Mouse (Mus musculus) MEL (cell line): ENCODE measurements around the gene Cdkn2aipnl. TPM values are rescaled to one million over a fixed set of nuclear protein-coding genes. Genes with fewer than 3 reads are reported as not detected.

ENCODE experiments used
- DNase-seq: peaks from one replicate; pipeline ENCODE4 v3.0.0; 2011; ENCODE audit warnings: low read depth, low spot score
- H3K27ac ChIP-seq: 2 replicates; pipeline ENCODE4 v1.5.1; 2012; ENCODE audit warnings: low read depth, mild to moderate bottlenecking, control low read depth, low read length, moderate library complexity; ENCODE audit not compliant: control insufficient read depth
- H3K27me3 ChIP-seq, 2 experiments: fragments of 150-350 bp in 1 of 2; sonication (generic) in 1 of 2; 2 replicates each; pipeline ENCODE4 v1.6.1; 2012; ENCODE audit warnings: low read length in 2 of 2, mild to moderate bottlenecking in 2 of 2, improper control_type of control experiment in 1 of 2, moderate library complexity in 1 of 2; ENCODE audit not compliant: insufficient read depth in 2 of 2, control insufficient read depth in 1 of 2
- H3K36me3 ChIP-seq, 2 experiments: 2 replicates each; pipeline ENCODE4 v1.6.1; 2012 to 2014; ENCODE audit warnings: low read length in 2 of 2, improper control_type of control experiment in 1 of 2, inconsistent platforms in 1 of 2, mild to moderate bottlenecking in 1 of 2; ENCODE audit not compliant: insufficient read depth in 2 of 2, control insufficient read depth in 1 of 2
- H3K4me1 ChIP-seq, 2 experiments: fragments of 150-350 bp in 1 of 2; sonication (generic) in 1 of 2; 2 replicates each; pipeline ENCODE4 v1.6.1; 2012; ENCODE audit warnings: low read length in 2 of 2, improper control_type of control experiment in 1 of 2, mild to moderate bottlenecking in 1 of 2; ENCODE audit not compliant: insufficient read depth in 2 of 2, control insufficient read depth in 1 of 2
- H3K4me3 ChIP-seq, 2 experiments: fragments of 150-350 bp in 1 of 2; sonication (generic) in 1 of 2; 2 replicates each; pipeline ENCODE4 v1.5.1; 2012; ENCODE audit warnings: low read depth in 2 of 2, low read length in 2 of 2, mild to moderate bottlenecking in 2 of 2, moderate library complexity in 2 of 2, control low read depth in 1 of 2, improper control_type of control experiment in 1 of 2; ENCODE audit not compliant: control insufficient read depth in 1 of 2, insufficient read depth in 1 of 2
- H3K79me2 ChIP-seq: 2 replicates; pipeline ENCODE4 v1.6.1; 2012; ENCODE audit warnings: mild to moderate bottlenecking, low read length, moderate library complexity; ENCODE audit not compliant: control insufficient read depth, poor library complexity, insufficient read depth
- H3K9ac ChIP-seq: 2 replicates; pipeline ENCODE4 v1.6.1; 2012; ENCODE audit warnings: low read depth, mild to moderate bottlenecking, control low read depth, low read length, moderate library complexity; ENCODE audit not compliant: control insufficient read depth, poor library complexity, severe bottlenecking
- H3K9me3 ChIP-seq: fragments of 150-350 bp; sonication (generic); replicated peaks from 2 replicates; pipeline ENCODE4 v1.6.1; 2012; ENCODE audit warnings: mild to moderate bottlenecking, low read length, improper control_type of control experiment, moderate library complexity; ENCODE audit not compliant: insufficient read depth
- CTCF ChIP-seq, 3 experiments: IDR thresholded peaks in 2 of 3; conservative IDR thresholded peaks in 1 of 3; 2 replicates each; pipeline ENCODE4 v1.5.1; 2011 to 2012; ENCODE audit warnings: low read length in 3 of 3, low read depth in 2 of 3, mild to moderate bottlenecking in 2 of 3, improper control_type of control experiment in 1 of 3, inconsistent platforms in 1 of 3, mixed read lengths in 1 of 3, moderate library complexity in 1 of 3; ENCODE audit not compliant: control insufficient read depth in 1 of 3, insufficient read depth in 1 of 3, poor library complexity in 1 of 3, severe bottlenecking in 1 of 3
- MXI1 ChIP-seq: IDR thresholded peaks from 2 replicates; pipeline ENCODE4 v1.6.1; 2011; ENCODE audit warnings: mild to moderate bottlenecking, low read depth, low read length, improper control_type of control experiment
- POLR2A ChIP-seq, 2 experiments: IDR thresholded peaks; 2 replicates each; pipeline ENCODE4 v1.6.1; 2011 to 2012; ENCODE audit warnings: low read length in 2 of 2, mild to moderate bottlenecking in 2 of 2, control low read depth in 1 of 2, improper control_type of control experiment in 1 of 2, low read depth in 1 of 2, moderate library complexity in 1 of 2; ENCODE audit not compliant: control insufficient read depth in 1 of 2, insufficient read depth in 1 of 2, poor library complexity in 1 of 2
- RAD21 ChIP-seq: IDR thresholded peaks from 2 replicates; pipeline ENCODE4 v1.6.1; 2011; ENCODE audit warnings: mild to moderate bottlenecking, low read depth, low read length, improper control_type of control experiment
- SIN3A ChIP-seq: IDR thresholded peaks from 2 replicates; pipeline ENCODE4 v1.6.1; 2012; ENCODE audit warnings: low read length, improper control_type of control experiment, inconsistent platforms
- SMC3 ChIP-seq: IDR thresholded peaks from 2 replicates; pipeline ENCODE4 v1.6.1; 2011; ENCODE audit warnings: low read depth, low read length, improper control_type of control experiment
- USF2 ChIP-seq, 2 experiments: IDR thresholded peaks; 2 replicates each; pipeline ENCODE4 v1.6.1; 2011 to 2012; ENCODE audit warnings: improper control_type of control experiment in 2 of 2, low read length in 2 of 2, borderline replicate concordance in 1 of 2, inconsistent platforms in 1 of 2, low read depth in 1 of 2, mild to moderate bottlenecking in 1 of 2; ENCODE audit not compliant: insufficient read depth in 1 of 2
- ZC3H11A ChIP-seq: IDR thresholded peaks from 2 replicates; pipeline ENCODE4 v1.6.1; 2012; ENCODE audit warnings: low read depth, mild to moderate bottlenecking, inconsistent platforms, low read length, improper control_type of control experiment
- polyA plus RNA-seq, 2 experiments: library from polyadenylated mRNA; stranded (reverse) in 1 of 2; unstranded in 1 of 2; fragments of >175 nt in 1 of 2; fragments of >200 nt in 1 of 2; gene quantifications; 2 replicates each; pipeline versions ENCODE4 v1.2.1 to v1.2.4; 2012; ENCODE audit warnings: low replicate concordance in 2 of 2, low read depth in 1 of 2; ENCODE audit not compliant: insufficient read length in 2 of 2, insufficient read depth in 1 of 2, missing spikeins in 1 of 2
- total RNA-seq: library from RNA; depleted of rRNA; stranded (reverse); fragments of 300-350 nt; gene quantifications from 2 replicates; pipeline ENCODE4 v1.2.3, GENCODE M21; 2012

Gene Cdkn2aipnl
- total and polyA plus RNA-seq, 3 experiments = 74.5 to 111 TPM; not detected in 1

- H3K79me2 ChIP-seq = peaks cover 16% of the 10 kb centered on the region
- H3K27ac ChIP-seq = no peak overlapping the region
- peaks cover 14 to 17% of the 10 kb centered on the region in 2 experiments for H3K36me3 ChIP-seq
- H3K9ac ChIP-seq = no peak overlapping the region; the same call in 1 of the 2 replicates
- H3K4me3 ChIP-seq = no peak overlapping the region
- H3K27me3 ChIP-seq = no peaks in the 10 kb centered on the region; a peak in 2 of 4 replicates
- no peak for DNase-seq
- TF ChIP-seq MXI1 (no peak), SIN3A (0 out of 2 replicates have a peak, but pooled peaks have one; percentile 14)
- no peaks in the 10 kb centered on the region for H3K9me3 ChIP-seq
- H3K4me1 ChIP-seq = peaks cover 0 to 10% of the 10 kb centered on the region in 2 experiments; a peak in 2 of 4 replicates
Measured at GRCm38 (mm10) chr11:51968896-51969295, 1.4 kb downstream of the Cdkn2aipnl start.

DNA sequence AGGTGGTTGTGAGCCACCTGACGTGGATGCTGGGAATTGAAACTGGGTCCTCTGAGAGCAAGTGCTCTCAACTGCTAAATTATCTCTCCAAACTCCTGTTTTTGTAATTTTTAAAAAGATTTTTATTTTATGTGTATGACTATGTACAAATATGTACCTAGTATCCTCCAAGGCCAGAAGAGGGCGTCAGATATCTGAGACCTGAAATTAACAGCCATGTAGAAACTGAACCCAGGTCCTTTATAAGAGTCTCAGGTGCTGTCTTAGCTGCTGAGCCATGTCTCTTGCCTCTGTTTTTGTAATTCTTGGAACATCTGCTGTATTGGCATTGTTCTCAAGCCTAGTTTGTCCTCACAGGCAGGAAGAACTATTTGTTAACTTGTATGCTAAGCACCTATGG lies 2.0 kb downstream of the Cdkn2aipnl start:
- peaks cover 16% of the 10 kb centered on the region for H3K79me2 ChIP-seq
- H3K27me3 ChIP-seq = no peaks in the 10 kb centered on the region; a peak in 2 of 4 replicates
- no peak overlapping the region for H3K9ac ChIP-seq
- H3K36me3 ChIP-seq = peaks cover 14 to 17% of the 10 kb centered on the region in 2 experiments
- no peak overlapping the region for H3K27ac ChIP-seq
- no peaks in the 10 kb centered on the region for H3K9me3 ChIP-seq
- TF ChIP-seq ZC3H11A (no peak), CTCF (IDR thresholded peaks at IDR 0.05 in 2 of 3, conservative IDR thresholded peaks at IDR 0.05 in 1 of 3; ENCODE audit: control insufficient read depth in 1 of 3, insufficient read depth in 1 of 3, low read depth in 2 of 3, low read length in 3 of 3, poor library complexity in 1 of 3, severe bottlenecking in 1 of 3) (peak in 2 of 3 experiments; percentile 12 to 49; a peak in 2 of 6 replicates), SMC3 (peak; percentile 20), RAD21 (peak; percentile 20; the same call in 1 of the 2 replicates)
- peaks cover 0 to 10% of the 10 kb centered on the region in 2 experiments; a peak in 2 of 4 replicates for H3K4me1 ChIP-seq
- H3K4me3 ChIP-seq = no peak overlapping the region
- peak; percentile 52 for DNase-seq

DNA sequence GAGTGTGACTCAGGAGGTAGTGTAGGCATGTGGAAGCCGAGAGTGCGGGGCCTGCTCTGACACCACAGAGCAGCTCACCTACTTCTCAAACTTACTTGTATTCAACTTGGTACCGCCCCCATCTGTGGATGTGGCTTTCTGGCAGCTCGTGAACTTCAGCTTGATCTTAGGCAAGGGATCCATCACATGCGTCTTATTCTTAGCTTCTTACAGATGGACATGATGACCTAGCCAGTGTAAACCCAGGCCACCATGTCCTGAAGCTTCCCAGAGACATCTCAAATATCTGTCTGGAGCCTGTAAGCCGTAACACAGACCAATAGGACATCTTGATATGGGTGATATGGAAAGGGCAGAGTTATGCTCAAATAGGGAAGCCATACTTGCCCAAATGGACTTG lies 4.2 kb downstream of the Cdkn2aipnl start:
- peaks cover 14 to 17% of the 10 kb centered on the region in 2 experiments for H3K36me3 ChIP-seq
- H3K9ac ChIP-seq = no peak overlapping the region
- no peak overlapping the region for H3K27ac ChIP-seq
- no peak for DNase-seq
- TF ChIP-seq USF2 (IDR thresholded peaks at IDR 0.05; ENCODE audit: borderline replicate concordance in 1 of 2, insufficient read depth in 1 of 2, low read depth in 1 of 2, low read length in 2 of 2) (no peak), POLR2A (IDR thresholded peaks at IDR 0.05; ENCODE audit: control insufficient read depth in 1 of 2, insufficient read depth in 1 of 2, low read depth in 1 of 2, low read length in 2 of 2, poor library complexity in 1 of 2) (0 out of 4 replicates have a peak, but pooled peaks of 1 of the 2 experiments have one; percentile 3)
- TF ChIP-seq, all 39 proteins: peak for 1
- Histone ChIP-seq H3K4me1 (peaks cover 0 to 10% of the 10 kb centered on the region in 2 experiments; a peak in 2 of 4 replicates), H3K9me3 (no peaks in the 10 kb centered on the region), H3K4me3 (no peak overlapping the region), H3K27me3 (no peaks in the 10 kb centered on the region), H3K79me2 (peaks cover 16% of the 10 kb centered on the region)
